Mouse (Mus musculus): ENCODE results near the gene Rpl27. TPM values are rescaled to one million over a fixed set of nuclear protein-coding genes. Genes with fewer than 3 reads are reported as not detected.
A peak's percentile ranks its signal among the peaks of the same experiment; 100 is the strongest.
"Not testable (repeated sequence)": the region's sequence is repeated elsewhere in the genome, so short reads cannot be mapped to it uniquely, and the experiment has no call there.

Rpl27 gene
- total and polyA plus RNA-seq, 3 experiments = 595 to 2,621 TPM; not detected in 1

- peaks cover 13 to 34% of the 10 kb centered on the region in 2 experiments for H3K4me1 ChIP-seq (ENCODE audit: control insufficient read depth in 1 of 2, insufficient read depth in 2 of 2, low read length in 2 of 2)
Measured at GRCm38 (mm10) chr11:101446860-101447259, 4.8 kb downstream of the Rpl27 start.

GRCm38 (mm10) chr11:101447786-101448185 lies 5.7 kb downstream of the Rpl27 start:
- Histone ChIP-seq H3K9ac (ENCODE audit: control insufficient read depth, low read depth, low read length, poor library complexity, severe bottlenecking) (peak overlapping the region; percentile 17; the same call in 1 of the 2 replicates), H3K27me3 (ENCODE audit: control insufficient read depth in 1 of 2, insufficient read depth in 2 of 2, low read length in 2 of 2) (no peaks in the 10 kb centered on the region), H3K27ac (ENCODE audit: control insufficient read depth, low read depth, low read length) (peak overlapping the region; percentile 96), H3K4me1 (ENCODE audit: control insufficient read depth in 1 of 2, insufficient read depth in 2 of 2, low read length in 2 of 2) (peaks cover 21 to 43% of the 10 kb centered on the region in 2 experiments), H3K9me3 (replicated peaks; ENCODE audit: insufficient read depth, low read length) (no peaks in the 10 kb centered on the region), H3K36me3 (ENCODE audit: control insufficient read depth in 1 of 2, insufficient read depth in 2 of 2, low read length in 2 of 2) (peaks cover 18 to 42% of the 10 kb centered on the region in 2 experiments), H3K79me2 (ENCODE audit: control insufficient read depth, insufficient read depth, low read length, poor library complexity) (peaks cover 25% of the 10 kb centered on the region), H3K4me3 (ENCODE audit: control insufficient read depth in 1 of 2, insufficient read depth in 1 of 2, low read depth in 2 of 2, low read length in 2 of 2) (peak overlapping the region; percentile 17 to 88)
- TF ChIP-seq CTCF (IDR thresholded peaks at IDR 0.05 in 2 of 3, conservative IDR thresholded peaks at IDR 0.05 in 1 of 3; ENCODE audit: control insufficient read depth in 1 of 3, insufficient read depth in 1 of 3, low read depth in 2 of 3, low read length in 3 of 3, poor library complexity in 1 of 3, severe bottlenecking in 1 of 3) = no peak
- TF ChIP-seq USF1 (IDR thresholded peaks at IDR 0.05; ENCODE audit: low read depth, low read length) = no peak
- TF ChIP-seq KAT2A (conservative IDR thresholded peaks at IDR 0.05; ENCODE audit: low read depth, low read length) = 0 out of 2 replicates have a peak, but pooled peaks have one; percentile 11
- peak; percentile 48 for DNase-seq (ENCODE audit: low read depth, low spot score)

More at GRCm38 (mm10) chr11:101446860-101447259, 4.8 kb downstream of the Rpl27 start:
- Histone ChIP-seq H3K36me3 (ENCODE audit: control insufficient read depth in 1 of 2, insufficient read depth in 2 of 2, low read length in 2 of 2) (peaks cover 19 to 32% of the 10 kb centered on the region in 2 experiments), H3K79me2 (ENCODE audit: control insufficient read depth, insufficient read depth, low read length, poor library complexity) (peaks cover 30% of the 10 kb centered on the region)
- not testable (repeated sequence) for H3K27me3 ChIP-seq (ENCODE audit: control insufficient read depth in 1 of 2, insufficient read depth in 2 of 2, low read length in 2 of 2); H3K9ac ChIP-seq (ENCODE audit: control insufficient read depth, low read depth, low read length, poor library complexity, severe bottlenecking); H3K4me3 ChIP-seq (ENCODE audit: control insufficient read depth in 1 of 2, insufficient read depth in 1 of 2, low read depth in 2 of 2, low read length in 2 of 2); H3K27ac ChIP-seq (ENCODE audit: control insufficient read depth, low read depth, low read length); H3K9me3 ChIP-seq (replicated peaks; ENCODE audit: insufficient read depth, low read length)
- TF ChIP-seq ZNF384 (IDR thresholded peaks at IDR 0.05; ENCODE audit: low read depth, low read length) (peak; percentile 72; the same call in 1 of the 2 replicates), TBP (IDR thresholded peaks at IDR 0.05; ENCODE audit: low read depth, low read length) (peak; percentile 35; the same call in 1 of the 2 replicates)
- DNase-seq (ENCODE audit: low read depth, low spot score) = peak; percentile 50

DNA sequence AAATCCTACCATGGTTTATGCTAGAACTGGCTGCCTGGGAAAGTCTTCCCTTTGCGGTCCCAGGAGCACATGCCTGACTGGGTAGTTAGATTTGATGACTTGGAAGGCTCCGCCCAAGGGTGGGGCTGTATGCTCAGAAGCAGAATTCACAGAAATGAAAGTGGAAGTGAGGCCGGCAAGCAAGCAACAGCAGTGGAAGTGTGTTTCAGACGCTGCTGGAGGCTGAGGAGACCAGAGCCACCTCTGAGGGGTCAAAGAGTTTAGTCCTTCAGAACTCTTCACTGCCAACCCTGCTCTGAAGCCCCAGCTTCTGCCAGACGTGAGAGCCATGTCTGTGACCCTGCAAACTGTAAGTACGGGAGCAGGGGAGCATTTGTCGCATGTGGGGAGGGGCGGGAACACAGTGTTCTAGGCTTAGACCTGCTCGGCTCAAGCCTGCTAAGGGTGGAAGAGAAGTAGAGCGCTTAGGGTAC lies 6.2 kb downstream of the Rpl27 start, which contains the start of gene Ifi35:
Gene Ifi35, plus strand, starts transcription at position 134 of the 473 bp plus-strand sequence.
- no peaks in the 10 kb centered on the region for H3K27me3 ChIP-seq (ENCODE audit: control insufficient read depth in 1 of 2, insufficient read depth in 2 of 2, low read length in 2 of 2)
- H3K27ac ChIP-seq (ENCODE audit: control insufficient read depth, low read depth, low read length) = peak within 1 kb of the TSS; percentile 96
- peak; percentile 98 for DNase-seq (ENCODE audit: low read depth, low spot score)
- peaks cover 16 to 42% of the 10 kb centered on the region in 2 experiments for H3K36me3 ChIP-seq (ENCODE audit: control insufficient read depth in 1 of 2, insufficient read depth in 2 of 2, low read length in 2 of 2)
- peak within 1 kb of the TSS; percentile 87 to 88 for H3K4me3 ChIP-seq (ENCODE audit: control insufficient read depth in 1 of 2, insufficient read depth in 1 of 2, low read depth in 2 of 2, low read length in 2 of 2)
- peaks cover 19% of the 10 kb centered on the region for H3K79me2 ChIP-seq (ENCODE audit: control insufficient read depth, insufficient read depth, low read length, poor library complexity)
- H3K9ac ChIP-seq (ENCODE audit: control insufficient read depth, low read depth, low read length, poor library complexity, severe bottlenecking) = peak within 1 kb of the TSS; percentile 86
- H3K4me1 ChIP-seq (ENCODE audit: control insufficient read depth in 1 of 2, insufficient read depth in 2 of 2, low read length in 2 of 2) = peaks cover 21 to 45% of the 10 kb centered on the region in 2 experiments
- no peaks in the 10 kb centered on the region for H3K9me3 ChIP-seq (replicated peaks; ENCODE audit: insufficient read depth, low read length)
- TF ChIP-seq ZNF384 (IDR thresholded peaks at IDR 0.05; ENCODE audit: low read depth, low read length) (no peak), CTCF (IDR thresholded peaks at IDR 0.05 in 2 of 3, conservative IDR thresholded peaks at IDR 0.05 in 1 of 3; ENCODE audit: control insufficient read depth in 1 of 3, insufficient read depth in 1 of 3, low read depth in 2 of 3, low read length in 3 of 3, poor library complexity in 1 of 3, severe bottlenecking in 1 of 3) (no peak), USF2 (IDR thresholded peaks at IDR 0.05; ENCODE audit: borderline replicate concordance in 1 of 2, insufficient read depth in 1 of 2, low read depth in 1 of 2, low read length in 2 of 2) (no peak), POLR2AphosphoS2 (IDR thresholded peaks at IDR 0.05; ENCODE audit: low read length) (peak; percentile 89), TAL1 (IDR thresholded peaks at IDR 0.05; ENCODE audit: low read length) (no peak), GATA1 (IDR thresholded peaks at IDR 0.05; ENCODE audit: low read depth, low read length) (no peak), SMC3 (IDR thresholded peaks at IDR 0.05; ENCODE audit: low read depth, low read length) (no peak), POLR2AphosphoS5 (IDR thresholded peaks at IDR 0.05; ENCODE audit: borderline replicate concordance, low read depth, low read length) (0 out of 2 replicates have a peak, but pooled peaks have one; percentile 50), UBTF (IDR thresholded peaks at IDR 0.05; ENCODE audit: borderline replicate concordance, insufficient read depth, low read depth, low read length) (no peak), TBP (IDR thresholded peaks at IDR 0.05; ENCODE audit: low read depth, low read length) (peak; percentile 80), EP300 (IDR thresholded peaks at IDR 0.05; ENCODE audit: low read depth in 1 of 2, low read length in 2 of 2) (peak in 1 of 2 experiments; percentile 11; a peak in 2 of 4 replicates), MAFK (IDR thresholded peaks at IDR 0.05; ENCODE audit: borderline replicate concordance, low read depth, low read length) (no peak), BHLHE40 (IDR thresholded peaks at IDR 0.05; ENCODE audit: borderline replicate concordance, low read depth, low read length) (0 out of 2 replicates have a peak, but pooled peaks have one; percentile 28), ELF1 (IDR thresholded peaks at IDR 0.05; ENCODE audit: low read depth, low read length) (0 out of 2 replicates have a peak, but pooled peaks have one; percentile 19), CHD2 (IDR thresholded peaks at IDR 0.05; ENCODE audit: low read length) (no peak), ETS1 (IDR thresholded peaks at IDR 0.05; ENCODE audit: low read depth, low read length) (peak; percentile 95), USF1 (IDR thresholded peaks at IDR 0.05; ENCODE audit: low read depth, low read length) (peak; percentile 53; the same call in 1 of the 2 replicates), NELFE (IDR thresholded peaks at IDR 0.05; ENCODE audit: low read depth, low read length) (peak; percentile 91), MAX (IDR thresholded peaks at IDR 0.05; ENCODE audit: low read length) (peak; percentile 88), MYB (IDR thresholded peaks at IDR 0.05; ENCODE audit: low read depth, low read length) (no peak), SIN3A (IDR thresholded peaks at IDR 0.05; ENCODE audit: low read length) (peak; percentile 98), KAT2A (conservative IDR thresholded peaks at IDR 0.05; ENCODE audit: low read depth, low read length) (no peak; the same call in 1 of the 2 replicates)

Data from MEL (cell line).